Mouse (Mus musculus) lung, embryonic 15.5 days (tissue): ENCODE measurements around the gene Ccdc38. TPM values are rescaled to one million over a fixed set of nuclear protein-coding genes. Genes with fewer than 3 reads are reported as not detected.

Experiments
- ATAC-seq: fragments of 200-750 bp; cut with Nextera tagmentation; 2 replicates; pipeline ENCODE4 v1.8.0; 2017; ENCODE audit warnings: moderate number of reproducible peaks, borderline replicate concordance; ENCODE audit not compliant: low FRiP score, low TSS enrichment; ENCODE audit errors: extremely low read depth
- H3K27ac ChIP-seq: fragments of 300-500 bp; sonication (generic); 2 replicates; pipeline ENCODE4 v1.5.1; 2015; ENCODE audit warnings: moderate library complexity, mild to moderate bottlenecking, inconsistent platforms
- H3K27me3 ChIP-seq: fragments of 300-500 bp; sonication (generic); 2 replicates; pipeline ENCODE4 v1.6.1; 2015; ENCODE audit warnings: inconsistent platforms
- H3K36me3 ChIP-seq: fragments of 300-500 bp; sonication (generic); 2 replicates; pipeline ENCODE4 v1.6.1; 2015; ENCODE audit warnings: inconsistent platforms
- H3K4me1 ChIP-seq: fragments of 300-500 bp; sonication (generic); 2 replicates; pipeline ENCODE4 v1.6.1; 2015; ENCODE audit warnings: inconsistent platforms
- H3K4me2 ChIP-seq: fragments of 300-500 bp; sonication (generic); 2 replicates; pipeline ENCODE4 v1.6.1; 2015; ENCODE audit warnings: inconsistent platforms, mild to moderate bottlenecking, moderate library complexity
- H3K4me3 ChIP-seq: fragments of 300-500 bp; sonication (generic); 2 replicates; pipeline ENCODE4 v1.5.1; 2015; ENCODE audit warnings: mild to moderate bottlenecking, inconsistent platforms
- H3K9ac ChIP-seq: fragments of 300-500 bp; sonication (generic); 2 replicates; pipeline ENCODE4 v1.6.1; 2015; ENCODE audit warnings: inconsistent platforms
- H3K9me3 ChIP-seq: fragments of 300-500 bp; sonication (generic); 2 replicates; pipeline ENCODE4 v1.6.1; 2016; ENCODE audit warnings: inconsistent platforms
- WGBS: fragments of 180-500 bp; shearing (Covaris S2); methylation state at CpG from one replicate; pipeline ENCODE4 v1.1.7; 2015; 5-methylcytosine and 5-hydroxymethylcytosine counted together
- polyA plus RNA-seq: library from polyadenylated mRNA; unstranded; fragments of >200 nt; fragmentation: Nextera tagmentation; extraction: Ambion mirVana; gene quantifications from 2 replicates; pipeline ENCODE4 v1.2.1, GENCODE M21; 2015

Gene Ccdc38
- polyA plus RNA-seq, 1 experiment from 2014 or later, result 0.15 TPM

DNA sequence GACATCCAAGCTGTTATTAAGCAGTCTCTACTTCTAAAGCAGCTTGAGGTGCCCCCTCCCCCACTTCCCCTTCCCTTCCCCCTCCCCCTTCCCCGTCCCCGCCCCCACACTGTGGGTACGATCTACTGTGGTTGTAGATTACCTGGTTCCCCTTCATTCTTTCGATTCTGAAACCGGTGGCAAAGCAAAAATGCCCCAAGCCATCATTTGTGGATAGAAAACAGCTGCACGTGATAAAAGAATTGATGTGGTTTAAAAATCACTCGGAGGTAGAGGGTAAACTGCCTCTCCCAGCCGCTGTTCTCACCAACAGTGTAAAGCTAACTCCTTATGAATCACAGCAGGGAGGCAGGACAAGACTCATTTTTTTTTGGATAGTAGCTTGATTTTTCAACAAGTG is 74.4 kb downstream of the Ccdc38 start:
- Histone ChIP-seq H3K36me3 (no peaks in the 10 kb centered on the region), H3K27ac (no peak overlapping the region), H3K9me3 (no peaks in the 10 kb centered on the region), H3K4me1 (no peaks in the 10 kb centered on the region), H3K9ac (no peak overlapping the region), H3K27me3 (no peaks in the 10 kb centered on the region), H3K4me3 (no peak overlapping the region), H3K4me2 (no peak overlapping the region)
- no peak for ATAC-seq
- 70% methylated on average over 8 of the region's 8 CpGs for WGBS

DNA sequence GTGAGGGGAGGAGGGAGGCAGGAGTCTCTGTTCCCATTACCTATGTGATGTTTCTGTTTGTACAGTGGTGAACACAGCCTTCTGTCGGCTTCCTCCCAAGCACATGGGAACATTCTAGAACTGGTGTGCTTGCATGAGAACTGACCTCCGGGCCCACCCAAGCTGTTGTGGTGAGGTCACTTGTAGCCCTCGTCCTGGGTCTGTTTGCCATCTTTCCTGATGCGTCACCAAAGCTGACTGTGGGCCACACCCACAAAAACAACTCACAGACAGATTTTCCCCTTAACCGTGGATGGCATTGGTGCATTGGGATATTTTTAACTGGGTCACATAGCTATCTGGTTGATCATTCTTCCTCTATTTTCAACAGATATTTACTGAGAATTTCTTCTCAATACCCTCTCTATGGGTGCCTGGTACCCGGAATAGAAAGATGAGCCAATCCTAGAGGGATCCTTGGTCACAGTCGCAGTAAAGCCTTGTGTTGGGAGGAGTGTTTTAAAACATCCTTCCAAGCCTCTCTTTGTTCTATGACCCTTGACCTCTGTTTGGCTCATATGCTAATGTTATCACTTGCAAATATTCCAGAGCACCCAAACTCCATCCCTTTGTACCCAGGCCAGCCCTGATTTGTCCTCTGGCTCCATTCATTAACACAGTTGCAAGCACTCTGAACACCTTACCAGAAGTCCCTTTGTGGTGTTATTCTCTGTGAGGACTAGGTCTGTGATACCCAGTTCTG is 80.2 kb downstream of the Ccdc38 start:
- Histone ChIP-seq H3K27ac (no peak overlapping the region), H3K27me3 (no peaks in the 10 kb centered on the region), H3K36me3 (no peaks in the 10 kb centered on the region), H3K4me2 (no peak overlapping the region), H3K9ac (no peak overlapping the region), H3K9me3 (no peaks in the 10 kb centered on the region), H3K4me1 (0 out of 2 replicates have a peak, but pooled peaks cover 12% of the 10 kb centered on the region), H3K4me3 (no peak overlapping the region)
- no peak for ATAC-seq
- 52% methylated on average over 7 of the region's 7 CpGs for WGBS

DNA sequence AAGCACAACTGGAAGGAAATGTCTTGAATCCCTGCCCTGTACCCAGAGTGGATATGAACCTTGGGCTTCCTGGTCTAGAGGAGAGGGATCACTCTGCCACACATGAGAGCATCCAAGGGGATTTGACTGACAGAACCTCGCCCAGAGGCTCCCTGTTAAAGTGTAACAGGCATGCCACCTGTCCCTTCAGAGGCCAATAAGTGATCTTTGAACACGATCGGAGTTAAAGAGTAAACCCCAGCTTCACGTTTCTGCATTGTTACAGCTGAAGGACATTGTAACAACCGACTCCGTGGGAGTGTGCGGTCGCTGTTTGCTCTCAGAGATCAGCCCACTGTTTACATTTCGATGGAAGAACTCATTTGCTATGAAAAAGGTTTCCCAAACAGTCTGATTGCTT is 83.3 kb downstream of the Ccdc38 start:
- H3K27ac ChIP-seq, result no peak overlapping the region
- H3K27me3 ChIP-seq, result no peaks in the 10 kb centered on the region
- H3K9ac ChIP-seq, result no peak overlapping the region
- H3K4me1 ChIP-seq, result 0 out of 2 replicates have a peak, but pooled peaks cover 12% of the 10 kb centered on the region
- ATAC-seq, result no peak
- H3K36me3 ChIP-seq, result no peaks in the 10 kb centered on the region
- H3K4me2 ChIP-seq, result peak overlapping the region; percentile 38
- H3K4me3 ChIP-seq, result no peak overlapping the region
- no peaks in the 10 kb centered on the region for H3K9me3 ChIP-seq
- WGBS, result 20% methylated on average over 9 of the region's 9 CpGs

DNA sequence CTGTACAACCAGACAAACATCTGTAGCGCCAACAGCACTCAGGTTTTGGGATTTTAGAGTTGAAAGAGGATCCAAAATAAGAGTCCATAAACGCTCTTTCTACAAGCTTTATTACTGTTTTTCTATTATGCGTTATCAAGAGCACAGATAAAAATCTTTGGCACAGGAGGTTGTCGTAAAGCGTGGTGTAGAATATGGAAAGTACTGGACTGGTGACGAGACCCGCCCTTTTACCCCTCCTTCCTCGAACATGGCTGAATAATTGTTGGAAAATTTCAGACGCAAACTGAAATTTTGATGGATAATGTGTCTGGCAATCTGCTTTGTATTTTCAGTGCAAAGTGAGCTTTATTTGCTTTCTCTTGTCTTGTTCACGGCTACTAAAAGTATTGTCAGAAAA is 83.7 kb downstream of the Ccdc38 start:
- H3K27me3 ChIP-seq, result no peaks in the 10 kb centered on the region
- H3K9me3 ChIP-seq, result no peaks in the 10 kb centered on the region
- H3K4me2 ChIP-seq, result peak overlapping the region; percentile 38
- 25% methylated on average over 10 of the region's 10 CpGs for WGBS
- 0 out of 2 replicates have a peak, but pooled peaks cover 12% of the 10 kb centered on the region for H3K4me1 ChIP-seq
- ATAC-seq, result no peak
- no peak overlapping the region for H3K27ac ChIP-seq
- H3K4me3 ChIP-seq, result no peak overlapping the region
- no peaks in the 10 kb centered on the region for H3K36me3 ChIP-seq
- no peak overlapping the region for H3K9ac ChIP-seq

DNA sequence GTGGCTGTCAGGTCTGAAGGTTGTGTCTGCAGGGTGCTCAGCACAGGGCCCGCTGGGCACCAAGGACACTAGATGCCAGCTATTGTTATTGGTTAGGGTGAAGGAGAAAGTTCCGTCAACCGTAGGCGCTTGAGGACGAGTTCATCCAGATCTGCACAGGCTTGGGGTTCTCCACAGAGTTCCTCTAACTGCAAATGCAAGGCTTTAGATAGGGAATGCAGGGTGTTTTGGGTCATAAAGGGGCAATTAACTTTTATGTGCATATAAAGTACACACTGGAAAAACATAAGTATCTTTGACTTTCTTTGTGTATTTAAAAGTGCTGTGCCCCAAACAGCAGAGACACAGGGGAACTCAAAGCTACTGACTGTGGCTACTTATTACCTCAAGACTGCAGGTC is 89.9 kb downstream of the Ccdc38 start:
- WGBS, result 94% methylated on average over 5 of the region's 5 CpGs
- no peaks in the 10 kb centered on the region for H3K27me3 ChIP-seq
- ATAC-seq, result no peak
- H3K4me1 ChIP-seq, result no peaks in the 10 kb centered on the region
- H3K4me3 ChIP-seq, result no peak overlapping the region
- no peaks in the 10 kb centered on the region for H3K9me3 ChIP-seq
- H3K4me2 ChIP-seq, result no peak overlapping the region
- no peak overlapping the region for H3K27ac ChIP-seq
- no peak overlapping the region for H3K9ac ChIP-seq
- no peaks in the 10 kb centered on the region for H3K36me3 ChIP-seq

DNA sequence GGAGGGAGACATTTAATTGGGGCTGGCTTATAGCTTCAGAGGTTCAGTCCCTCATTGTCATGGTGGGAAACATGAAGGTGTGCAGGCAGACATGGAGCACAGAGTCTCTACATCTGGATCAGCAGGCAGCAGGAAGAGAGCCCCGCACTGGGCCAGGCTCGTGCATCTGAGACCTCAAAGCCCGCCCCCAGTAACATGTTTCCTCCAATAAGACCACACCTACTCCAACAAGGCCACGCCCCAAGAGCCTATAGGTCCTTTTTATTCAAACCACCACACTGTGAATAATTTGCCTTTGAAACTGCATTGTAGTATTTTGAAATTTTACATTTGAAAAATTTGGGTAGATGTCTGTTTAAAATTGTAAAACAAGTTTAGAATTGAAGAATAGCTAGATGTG is 91.7 kb downstream of the Ccdc38 start:
- Histone ChIP-seq H3K4me3 (no peak overlapping the region), H3K27ac (no peak overlapping the region), H3K4me1 (no peaks in the 10 kb centered on the region), H3K9ac (no peak overlapping the region), H3K36me3 (no peaks in the 10 kb centered on the region), H3K27me3 (no peaks in the 10 kb centered on the region), H3K9me3 (no peaks in the 10 kb centered on the region), H3K4me2 (no peak overlapping the region)
- 59% methylated on average over 4 of the region's 4 CpGs for whole genome bisulfite sequencing
- ATAC-seq, result no peak

DNA sequence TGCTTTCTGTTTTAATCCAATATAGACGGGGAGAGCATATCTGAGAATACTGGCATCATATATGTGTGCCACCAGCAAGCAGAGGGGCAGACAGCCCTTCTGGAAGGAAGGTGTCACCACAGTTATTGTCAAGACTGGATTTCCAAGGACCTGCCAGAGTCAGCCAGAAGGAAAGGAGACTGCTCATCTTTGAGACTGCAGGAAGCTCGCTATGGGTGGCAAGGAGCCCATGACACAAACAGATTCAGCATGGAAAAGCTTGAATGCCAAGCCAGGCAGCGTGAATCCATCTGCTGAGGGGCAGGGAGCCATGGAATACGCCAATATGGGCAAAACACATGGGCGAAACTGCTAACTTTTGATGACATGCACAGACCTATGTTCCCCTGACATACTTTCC is 93.1 kb downstream of the Ccdc38 start:
- no peaks in the 10 kb centered on the region for H3K4me1 ChIP-seq
- WGBS, result 78% methylated on average over 5 of the region's 5 CpGs
- no peak overlapping the region for H3K4me2 ChIP-seq
- no peak overlapping the region for H3K27ac ChIP-seq
- ATAC-seq, result no peak
- H3K27me3 ChIP-seq, result peaks cover 4% of the 10 kb centered on the region
- no peak overlapping the region for H3K4me3 ChIP-seq
- H3K36me3 ChIP-seq, result no peaks in the 10 kb centered on the region
- H3K9me3 ChIP-seq, result no peaks in the 10 kb centered on the region
- H3K9ac ChIP-seq, result no peak overlapping the region

Other genes starting within 250 kb of the Ccdc38 start
- 51.9 and 52.3 TPM in 2 replicates for gene Elk3, start 229.5 kb upstream of the Ccdc38 start, polyA plus RNA-seq
- gene Lta4h, start 87.2 kb upstream of the Ccdc38 start, polyA plus RNA-seq, result 217 and 222 TPM in 2 replicates
- gene Hal, start 51.9 kb upstream of the Ccdc38 start, polyA plus RNA-seq, result 0.19 TPM in 1 of 2 replicates, not detected in the other
- 0.27 and 0.34 TPM in 2 replicates for gene Amdhd1, start 599 bp upstream of the Ccdc38 start, polyA plus RNA-seq
- gene Snrpf, start 49.1 kb downstream of the Ccdc38 start, polyA plus RNA-seq, result 110 and 122 TPM in 2 replicates
- 0.44 and 0.67 TPM in 2 replicates for gene Ntn4, start 100.0 kb downstream of the Ccdc38 start, polyA plus RNA-seq